Mouse (Mus musculus) CH12.LX (cell line): ENCODE measurements around the gene 1190005I06Rik. TPM values are rescaled to one million over a fixed set of nuclear protein-coding genes. Genes with fewer than 3 reads are reported as not detected.
A peak's percentile ranks its signal among the peaks of the same experiment; 100 is the strongest.

ENCODE experiments used
- DNase-seq: peaks from one replicate; pipeline ENCODE4 v3.0.0-alpha.2; 2013; ENCODE audit errors: extremely low read depth
- H3K27ac ChIP-seq: 2 replicates; pipeline ENCODE4 v1.5.1; 2012; ENCODE audit warnings: low read depth, mild to moderate bottlenecking, control low read depth, moderate library complexity; ENCODE audit not compliant: insufficient read depth
- H3K27me3 ChIP-seq: replicated peaks from 2 replicates; pipeline ENCODE3; 2012; ENCODE audit warnings: inconsistent platforms
- H3K36me3 ChIP-seq, 2 experiments: replicated peaks in 1 of 2; 2 replicates each; pipeline versions ENCODE3 to v1.6.1; 2012; ENCODE audit warnings: inconsistent platforms in 1 of 2, low read length in 1 of 2, mild to moderate bottlenecking in 1 of 2, mixed read lengths in 1 of 2, moderate library complexity in 1 of 2; ENCODE audit not compliant: control insufficient read depth in 1 of 2, insufficient read depth in 1 of 2
- H3K4me1 ChIP-seq, 2 experiments: 2 replicates each; pipeline ENCODE4 v1.6.1; 2012; ENCODE audit warnings: inconsistent platforms in 1 of 2, moderate library complexity in 1 of 2; ENCODE audit not compliant: insufficient read depth in 2 of 2, control insufficient read depth in 1 of 2
- H3K4me2 ChIP-seq: 2 replicates; pipeline ENCODE4 v1.6.1; 2012; ENCODE audit warnings: low read depth, mild to moderate bottlenecking, control low read depth; ENCODE audit not compliant: poor library complexity, insufficient read depth, severe bottlenecking
- H3K4me3 ChIP-seq, 3 experiments: fragments of 150-350 bp in 1 of 3; sonication (generic) in 1 of 3; replicated peaks in 1 of 3; 2 replicates each; pipeline versions ENCODE3 to v1.5.1; 2011 to 2012; ENCODE audit warnings: low read depth in 2 of 3, low read length in 2 of 3, mild to moderate bottlenecking in 2 of 3, moderate library complexity in 2 of 3, control low read depth in 1 of 3, improper control_type of control experiment in 1 of 3, inconsistent platforms in 1 of 3, mixed read lengths in 1 of 3; ENCODE audit not compliant: poor library complexity in 1 of 3
- H3K79me2 ChIP-seq: replicated peaks from 2 replicates; pipeline ENCODE4 v1.6.1; 2012; ENCODE audit warnings: mild to moderate bottlenecking, moderate library complexity; ENCODE audit not compliant: control insufficient read depth, poor library complexity, insufficient read depth, severe bottlenecking; ENCODE audit errors: extremely low read depth
- H3K9ac ChIP-seq: 2 replicates; pipeline ENCODE4 v1.6.1; 2012; ENCODE audit warnings: low read depth, mild to moderate bottlenecking, control low read depth, moderate library complexity; ENCODE audit not compliant: insufficient read depth
- H3K9me3 ChIP-seq: replicated peaks from 2 replicates; pipeline ENCODE3; 2012; ENCODE audit warnings: low read length, inconsistent platforms, mixed read lengths
- CHD2 ChIP-seq: IDR thresholded peaks from 2 replicates; pipeline ENCODE4 v1.6.1; 2011; ENCODE audit warnings: low read length, improper control_type of control experiment
- CTCF ChIP-seq, 2 experiments: IDR thresholded peaks in 1 of 2; conservative IDR thresholded peaks in 1 of 2; 2 replicates each; pipeline ENCODE4 v1.5.1; 2011 to 2012; ENCODE audit warnings: low read depth in 2 of 2, low read length in 2 of 2, improper control_type of control experiment in 1 of 2, inconsistent platforms in 1 of 2, mild to moderate bottlenecking in 1 of 2, moderate library complexity in 1 of 2
- MEF2A ChIP-seq: IDR thresholded peaks from 2 replicates; pipeline ENCODE4 v1.6.1; 2014; ENCODE audit warnings: low read depth, mild to moderate bottlenecking, inconsistent platforms, low read length, improper control_type of control experiment, borderline replicate concordance
- MYC ChIP-seq: IDR thresholded peaks from 2 replicates; pipeline ENCODE4 v1.6.1; 2011; ENCODE audit warnings: low read depth, mild to moderate bottlenecking, improper control_type of control experiment, low read length
- NELFE ChIP-seq: IDR thresholded peaks from 2 replicates; pipeline ENCODE4 v1.6.1; 2011; ENCODE audit warnings: low read depth, low read length, improper control_type of control experiment
- NRF1 ChIP-seq: IDR thresholded peaks from 2 replicates; pipeline ENCODE4 v1.6.1; 2014; ENCODE audit warnings: low read depth, mild to moderate bottlenecking, inconsistent platforms, low read length, improper control_type of control experiment, moderate library complexity
- POLR2A ChIP-seq: IDR thresholded peaks from 2 replicates; pipeline ENCODE4 v1.6.1; 2011; ENCODE audit warnings: low read depth, mild to moderate bottlenecking, improper control_type of control experiment, low read length
- RCOR1 ChIP-seq: conservative IDR thresholded peaks from 2 replicates; pipeline ENCODE4 v1.6.1; 2012; ENCODE audit warnings: low read depth, mild to moderate bottlenecking, inconsistent platforms, low read length, improper control_type of control experiment
- SIN3A ChIP-seq: IDR thresholded peaks from 2 replicates; pipeline ENCODE4 v1.6.1; 2012; ENCODE audit warnings: low read length, improper control_type of control experiment, inconsistent platforms
- TBP ChIP-seq: conservative IDR thresholded peaks from 2 replicates; pipeline ENCODE4 v1.6.1; 2011; ENCODE audit warnings: low read depth, low read length, improper control_type of control experiment
- TCF12 ChIP-seq: IDR thresholded peaks from 2 replicates; pipeline ENCODE4 v1.6.1; 2014; ENCODE audit warnings: low read depth, mild to moderate bottlenecking, inconsistent platforms, low read length, improper control_type of control experiment
- USF2 ChIP-seq: conservative IDR thresholded peaks from 2 replicates; pipeline ENCODE4 v1.6.1; 2011; ENCODE audit warnings: low read depth, low read length, improper control_type of control experiment
- ZNF384 ChIP-seq: IDR thresholded peaks from 2 replicates; pipeline ENCODE4 v1.6.1; 2012; ENCODE audit warnings: low read depth, low read length, improper control_type of control experiment, inconsistent platforms
- dilution Hi-C: fragments of 300-500 bp; cut with MboI; formaldehyde crosslinking; loops from 2 replicates; pipeline ENCODE4 v1.14.3; 2020; ENCODE audit warnings: low sequenced_read_pairs; ENCODE audit not compliant: extremely low pct_unique_long_range_greater_than_20kb, extremely low pct_ligation_motif_present
- in situ Hi-C: fragments of 300-500 bp; cut with MboI; formaldehyde crosslinking; loops from 3 replicates; pipeline ENCODE4 v1.14.3; 2019; ENCODE audit warnings: low sequenced_read_pairs, low pct_ligation_motif_present, low pct_unique_long_range_greater_than_20kb, mixed read lengths
- polyA plus RNA-seq: library from polyadenylated mRNA; unstranded; fragments of >175 nt; gene quantifications from 2 replicates; pipeline ENCODE4 v1.2.1, GENCODE M21; 2012; ENCODE audit warnings: low read depth; ENCODE audit not compliant: insufficient read length
- total RNA-seq, 2 experiments: library from RNA; depleted of rRNA; stranded (reverse); fragments of 300-350 nt in 1 of 2; fragments of >200 nt in 1 of 2; gene quantifications; 2 replicates each; pipeline ENCODE4 v1.2.3; 2012 to 2014

1190005I06Rik gene
- total and polyA plus RNA-seq, 3 experiments: 0.36 to 0.85 TPM; not detected in 1

- in situ Hi-C loops (no loop called here), dilution Hi-C loops (no loop called here)
- DNase-seq: peak; percentile 24
- peaks cover 0 to 10% of the 10 kb centered on the region in 2 experiments; a peak in 2 of 4 replicates for H3K4me1 ChIP-seq
- peaks cover 14% of the 10 kb centered on the region for H3K27me3 ChIP-seq
- H3K79me2 ChIP-seq: no peaks in the 10 kb centered on the region
- no peak for TF ChIP-seq MEF2A
- TF ChIP-seq USF2: no peak
- no peak for TF ChIP-seq SIN3A
- TF ChIP-seq TBP: no peak
- no peak for TF ChIP-seq ZNF384
- TF ChIP-seq MYC: no peak
- peak; percentile 39 to 49; a peak in 3 of 4 replicates for TF ChIP-seq CTCF (conservative IDR thresholded peaks at IDR 0.05 in 1 of 2, IDR thresholded peaks at IDR 0.05 in 1 of 2; ENCODE audit: low read depth in 2 of 2, low read length in 2 of 2)
- H3K4me3 ChIP-seq: no peak overlapping the region
- H3K27ac ChIP-seq: no peak overlapping the region
- H3K9ac ChIP-seq: no peak overlapping the region
- H3K36me3 ChIP-seq: no peaks in the 10 kb centered on the region
- H3K4me2 ChIP-seq: no peak overlapping the region
- H3K9me3 ChIP-seq: peaks cover 6% of the 10 kb centered on the region
Observed at GRCm38 (mm10) chr8:120594571-120594970, 52.9 kb downstream of the 1190005I06Rik start.

GRCm38 (mm10) chr8:120591587-120592292, 55.7 kb downstream of the 1190005I06Rik start:
- peaks cover 3 to 18% of the 10 kb centered on the region in 2 experiments; a peak in 3 of 4 replicates for H3K4me1 ChIP-seq
- H3K9me3 ChIP-seq: peaks cover 6% of the 10 kb centered on the region
- peaks cover 5 to 10% of the 10 kb centered on the region in 2 experiments for H3K36me3 ChIP-seq
- no peak overlapping the region for H3K9ac ChIP-seq
- TF ChIP-seq TCF12 (no peak), CHD2 (no peak), NRF1 (no peak), CTCF (conservative IDR thresholded peaks at IDR 0.05 in 1 of 2, IDR thresholded peaks at IDR 0.05 in 1 of 2; ENCODE audit: low read depth in 2 of 2, low read length in 2 of 2) (no peak), MYC (no peak), NELFE (no peak), MEF2A (no peak), RCOR1 (no peak), POLR2A (no peak)
- no peak overlapping the region for H3K4me3 ChIP-seq
- no peak for DNase-seq
- in situ Hi-C loops: no loop called here
- H3K27ac ChIP-seq: no peak overlapping the region
- H3K27me3 ChIP-seq: peaks cover 12% of the 10 kb centered on the region
- H3K4me2 ChIP-seq: no peak overlapping the region
- peaks cover 17% of the 10 kb centered on the region for H3K79me2 ChIP-seq
- dilution Hi-C loops: no loop called here
